Mouse (Mus musculus) layer of hippocampus, postnatal 25 days (tissue): ENCODE data around the gene Tecpr2. TPM values are rescaled to one million over a fixed set of nuclear protein-coding genes. Genes with fewer than 3 reads are reported as not detected.
"Not testable (repeated sequence)": the region's sequence is repeated elsewhere in the genome, so short reads cannot be mapped to it uniquely, and the experiment has no call there.

ENCODE experiments used
- DNase-seq, 2 experiments: peaks; one replicate each; pipeline ENCODE4 v3.0.0; 2022; ENCODE audit warnings: mixed read lengths in 2 of 2, low spot score in 1 of 2; ENCODE audit errors: extremely low spot score in 1 of 2
- total RNA-seq, 2 experiments: library from RNA; stranded (reverse); gene quantifications; 2 replicates each; pipeline ENCODE4 v1.2.3; 2021

Gene Tecpr2
- total RNA-seq = 10 to 100 TPM; 40.5 to 41.4 TPM

DNA sequence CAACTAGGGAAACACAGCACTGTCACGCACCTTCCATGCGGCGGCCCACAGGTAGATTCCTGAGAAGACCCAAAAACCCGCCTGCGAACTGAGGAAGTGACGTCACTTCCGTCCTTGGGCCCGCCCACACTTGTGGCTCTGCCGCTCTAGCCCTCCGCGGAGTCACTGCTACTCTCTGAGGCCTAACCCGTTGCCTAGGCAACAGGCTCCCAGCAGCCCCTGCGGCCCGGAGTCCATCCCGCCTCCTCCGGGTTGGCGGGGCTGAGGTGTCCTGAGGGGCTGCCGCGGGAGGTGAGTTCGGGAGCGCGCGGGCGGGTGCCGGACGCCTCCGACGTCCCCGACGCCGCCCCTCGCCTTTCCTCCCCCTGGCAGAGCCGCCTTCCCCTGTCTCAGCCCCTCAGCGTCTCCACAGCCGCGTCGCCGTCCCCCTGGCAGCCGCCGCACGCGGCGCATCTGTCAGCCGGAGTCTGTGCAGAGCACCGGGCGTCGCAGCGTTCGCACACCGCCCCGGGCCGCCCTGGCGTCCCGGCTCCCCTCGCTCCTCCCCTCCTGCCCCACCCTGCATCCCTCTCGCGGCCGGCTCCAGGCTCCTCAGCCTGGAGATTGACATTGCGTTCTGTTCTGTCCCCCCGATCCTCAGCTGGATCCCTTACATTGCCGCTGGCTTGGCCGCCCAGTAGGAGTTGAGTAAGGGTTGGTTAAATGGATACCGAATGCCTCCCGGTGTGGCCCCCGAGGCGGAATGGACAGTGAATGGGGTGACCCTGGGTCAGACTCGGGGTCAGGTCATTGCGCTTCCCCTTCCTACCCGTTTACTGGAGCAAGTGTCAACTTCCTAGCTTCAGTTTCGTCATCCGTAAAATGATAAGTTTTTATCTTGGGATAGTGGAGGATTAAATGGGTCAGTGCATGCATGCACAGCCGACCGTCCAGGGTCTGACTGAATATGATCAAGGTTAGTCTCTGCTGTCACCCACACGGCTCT, at the start of gene Tecpr2, which contains the start of gene Cinp:
Tecpr2 (plus strand) TSS at position 229 of the 985 bp plus-strand sequence.
Cinp (minus strand) TSS at position 110 of the 985 bp plus-strand sequence.
- peak; percentile 89 to 90 for DNase-seq

DNA sequence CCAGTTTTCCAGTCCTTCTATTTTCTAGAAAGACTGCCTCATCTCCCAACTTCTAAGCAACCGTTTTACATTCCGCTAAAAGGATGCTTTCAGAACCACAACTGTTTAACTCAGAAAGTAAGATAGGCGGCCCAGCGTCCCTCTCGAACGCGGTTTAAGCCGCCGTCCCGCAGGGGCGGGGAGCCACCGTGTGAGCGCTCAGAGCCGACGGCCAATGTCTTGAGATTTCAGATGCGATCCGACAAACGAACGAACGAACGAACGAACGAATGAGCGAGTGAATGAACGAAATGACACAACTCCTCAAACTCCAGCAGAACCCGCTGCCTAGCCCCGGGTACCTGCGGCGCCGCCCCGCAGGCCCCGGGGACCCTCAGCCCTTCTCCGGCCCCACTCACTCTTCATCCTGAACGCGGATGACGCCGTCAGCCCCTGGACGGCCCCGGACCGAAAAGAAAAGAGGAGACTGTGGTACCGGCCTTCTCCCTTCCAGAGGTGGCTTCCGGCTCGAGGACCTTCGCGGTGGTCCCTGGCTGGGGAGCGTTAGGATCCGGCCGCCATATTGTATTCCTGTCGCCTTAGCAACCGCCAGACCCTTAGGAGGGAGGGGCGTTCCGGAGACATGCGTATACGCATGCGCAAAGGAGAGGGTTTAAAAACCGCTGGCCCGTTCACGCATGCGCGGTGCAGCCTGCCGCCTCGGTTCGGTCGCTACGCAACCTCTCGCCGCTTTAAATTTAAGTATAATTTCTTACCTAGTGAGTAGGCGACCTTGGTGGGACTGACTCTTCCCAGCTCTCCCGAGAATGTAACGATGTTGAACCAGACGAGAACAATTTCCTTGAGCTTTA, 48.5 kb upstream of the Tecpr2 start, which contains the start of gene Mok:
Mok (minus strand) TSS at position 592 of the 851 bp plus-strand sequence.
- peak; percentile 98 for DNase-seq

DNA sequence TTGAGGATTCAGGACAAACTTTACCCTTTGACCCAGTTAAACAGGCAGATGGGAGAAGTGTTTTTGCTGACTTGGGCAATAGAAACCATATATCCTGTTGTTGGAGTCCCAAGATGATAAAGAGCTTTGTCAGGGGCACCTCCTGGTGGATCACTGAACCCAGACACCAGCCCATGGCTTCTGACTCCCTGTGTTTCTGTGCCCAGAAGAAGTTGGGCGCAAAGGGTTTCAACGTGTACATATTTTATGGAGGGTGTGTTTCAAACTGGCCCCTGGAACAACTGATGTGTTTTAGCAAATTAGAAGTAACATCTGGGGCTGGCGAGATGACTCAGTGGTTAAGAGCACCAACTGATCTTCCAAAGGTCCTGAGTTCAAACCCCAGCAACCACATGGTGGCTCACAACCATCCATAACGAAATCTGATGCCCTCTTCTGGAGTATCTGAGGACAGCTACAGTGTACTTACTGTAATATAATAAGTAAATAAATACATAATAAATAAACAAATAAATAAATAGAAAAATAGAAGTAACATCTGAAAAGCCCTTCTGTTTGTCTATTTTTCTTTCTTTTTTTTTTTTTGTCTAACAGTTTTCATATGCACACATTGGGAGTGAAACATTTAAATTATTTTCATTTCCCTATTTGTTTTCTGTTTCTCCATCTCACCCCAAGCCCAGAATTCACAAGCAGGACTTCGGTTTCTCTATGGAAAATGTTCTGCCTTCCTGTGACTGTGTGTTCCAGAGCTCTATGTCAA, 47.2 kb upstream of the Tecpr2 start:
- no peak for DNase-seq

DNA sequence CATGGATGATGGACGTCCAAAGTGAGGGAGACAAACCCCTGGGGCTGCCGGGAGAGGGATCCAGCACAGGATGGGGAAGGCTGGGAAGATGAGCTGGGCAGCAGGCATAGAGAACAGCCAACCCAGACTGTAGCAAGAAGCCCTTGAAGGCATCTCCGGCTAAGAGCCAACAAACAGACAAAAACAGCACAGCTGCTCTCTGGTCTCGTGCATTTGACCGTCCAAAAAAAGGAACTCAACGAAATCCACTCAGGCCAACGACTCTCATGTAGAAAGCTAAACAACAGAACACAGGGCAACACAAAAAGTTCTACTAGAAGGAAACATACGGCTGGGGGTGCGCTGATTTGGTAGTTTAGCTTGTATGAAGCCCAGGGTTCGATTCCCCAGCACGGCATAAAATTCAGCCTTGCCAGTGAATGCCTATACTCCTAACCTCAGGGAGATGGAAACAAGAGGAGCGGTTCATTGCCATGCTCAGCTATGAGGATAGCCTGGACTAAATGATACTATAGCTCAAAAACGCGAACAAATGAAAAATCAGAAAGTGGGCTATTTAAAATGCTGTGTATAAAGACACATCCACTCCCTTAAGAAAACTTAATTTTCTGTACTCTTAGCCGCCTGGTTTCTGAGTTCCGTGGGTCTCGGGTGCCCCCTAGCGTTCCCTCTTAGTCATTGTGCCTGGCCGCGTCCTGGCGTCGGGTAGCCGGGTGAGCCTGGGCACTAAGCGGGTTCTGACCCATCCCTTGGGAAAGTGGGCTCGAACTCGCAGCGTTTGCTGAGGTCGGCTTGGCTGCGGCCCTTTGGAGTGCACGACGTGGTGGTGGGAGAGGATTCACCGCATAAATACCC, 45.6 kb upstream of the Tecpr2 start:
- DNase-seq = peak; percentile 78 to 92

DNA sequence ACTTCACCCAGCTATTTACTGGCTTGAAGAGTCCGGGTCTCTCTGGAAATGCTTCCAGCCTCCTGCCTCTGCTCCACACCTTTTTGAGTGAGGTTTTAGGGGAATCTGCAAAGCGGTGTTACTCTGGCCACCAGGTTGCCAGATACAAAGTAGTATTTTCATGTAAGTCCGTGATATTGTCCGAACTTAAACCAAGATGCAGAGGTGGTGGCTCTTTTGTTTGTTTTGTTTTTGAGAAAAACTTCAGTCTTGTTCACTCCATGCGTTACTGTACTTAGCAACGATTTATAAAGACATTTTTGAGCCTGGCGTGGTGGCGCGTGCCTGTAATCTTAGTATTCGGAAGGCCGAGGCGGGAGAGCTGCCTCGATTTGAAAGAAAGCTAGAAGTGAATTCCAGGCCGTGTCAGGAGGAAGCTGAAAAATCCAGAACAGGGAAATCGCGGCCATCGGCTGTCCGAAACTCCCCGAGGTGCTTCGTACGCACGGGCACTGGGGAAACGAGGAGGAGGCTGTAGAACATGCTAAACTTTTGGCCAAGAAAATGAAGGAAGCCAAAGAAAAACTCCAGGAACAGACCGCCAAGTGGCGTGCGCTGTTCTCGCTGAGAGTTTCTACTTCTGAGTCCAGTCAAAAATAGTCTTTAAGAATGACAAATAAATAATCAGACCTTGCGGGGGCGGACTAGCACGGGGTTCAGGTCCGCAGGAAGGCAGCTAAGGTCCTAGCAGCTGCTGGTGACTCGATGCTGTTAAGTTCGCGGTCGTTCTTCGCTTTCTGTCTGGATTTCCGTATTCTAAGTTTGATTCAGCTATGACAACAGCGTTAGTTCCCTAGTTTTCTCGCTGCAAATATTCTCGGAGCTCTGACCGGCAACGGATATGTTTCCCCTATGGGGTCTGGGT, 44.6 kb upstream of the Tecpr2 start:
- peak in 1 of 2 experiments; percentile 22 for DNase-seq

DNA sequence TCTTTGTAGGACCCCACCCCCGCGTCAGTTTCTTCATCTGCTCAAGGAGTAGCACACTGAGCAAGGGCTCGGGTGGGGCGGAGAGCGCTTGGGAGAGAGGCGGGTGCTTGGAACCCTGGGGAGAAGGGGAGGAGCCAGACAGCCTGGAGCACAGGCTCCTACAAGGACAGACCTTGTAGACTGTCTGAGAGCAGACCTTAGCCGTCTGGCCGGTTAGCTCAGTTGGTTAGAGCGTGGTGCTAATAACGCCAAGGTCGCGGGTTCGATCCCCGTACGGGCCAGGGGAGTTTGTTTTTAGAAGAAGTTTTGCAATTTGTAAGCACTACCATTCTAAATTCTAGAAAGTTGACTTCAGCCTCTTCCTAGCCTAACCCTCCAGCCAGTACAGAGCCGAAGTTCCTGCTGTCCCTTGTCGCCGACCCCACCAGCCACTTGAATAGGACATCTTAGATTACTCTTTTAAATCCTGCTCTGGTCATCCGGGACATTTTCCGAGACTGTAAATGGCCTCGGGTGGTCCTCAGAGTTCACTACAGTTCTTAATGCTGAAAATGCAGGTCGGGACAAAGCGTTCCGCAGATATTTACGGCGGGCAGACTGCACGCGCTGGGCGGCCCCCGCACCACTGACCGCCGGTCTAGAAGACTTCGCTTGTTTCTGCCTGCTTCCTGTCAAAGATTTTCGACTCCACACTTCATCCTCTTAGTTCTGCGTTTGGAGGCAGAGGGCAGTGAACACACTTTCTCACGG, 43.8 kb upstream of the Tecpr2 start:
- DNase-seq = peak; percentile 66 to 82

DNA sequence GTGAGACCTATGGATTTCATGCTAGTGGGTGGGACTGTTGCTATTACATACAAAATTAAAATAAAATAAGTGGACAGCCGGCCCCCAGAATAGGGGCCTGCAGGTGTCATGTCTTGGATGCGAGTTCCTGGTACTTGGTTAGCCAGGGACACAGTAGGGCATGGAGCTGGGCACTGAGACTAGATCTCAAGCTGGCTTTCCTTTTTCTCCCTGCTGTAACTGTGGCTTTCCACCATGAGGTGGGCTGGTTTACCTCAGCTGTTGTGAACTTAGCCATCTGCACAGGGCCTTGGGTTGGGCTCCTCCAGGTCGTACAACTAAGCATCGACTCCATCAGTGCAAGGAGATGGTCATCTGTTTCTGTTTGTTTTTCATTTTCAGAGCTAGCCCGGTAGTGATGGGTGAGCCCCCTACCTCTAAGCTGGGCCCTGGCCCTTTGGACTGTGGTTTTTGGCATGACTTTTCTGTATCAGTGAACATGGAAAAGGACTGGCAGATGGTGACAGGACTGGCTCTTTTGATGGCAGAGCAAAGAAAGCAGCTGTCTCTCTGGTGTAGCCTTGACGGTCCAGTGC, 42.8 kb upstream of the Tecpr2 start:
- no peak for DNase-seq

DNA sequence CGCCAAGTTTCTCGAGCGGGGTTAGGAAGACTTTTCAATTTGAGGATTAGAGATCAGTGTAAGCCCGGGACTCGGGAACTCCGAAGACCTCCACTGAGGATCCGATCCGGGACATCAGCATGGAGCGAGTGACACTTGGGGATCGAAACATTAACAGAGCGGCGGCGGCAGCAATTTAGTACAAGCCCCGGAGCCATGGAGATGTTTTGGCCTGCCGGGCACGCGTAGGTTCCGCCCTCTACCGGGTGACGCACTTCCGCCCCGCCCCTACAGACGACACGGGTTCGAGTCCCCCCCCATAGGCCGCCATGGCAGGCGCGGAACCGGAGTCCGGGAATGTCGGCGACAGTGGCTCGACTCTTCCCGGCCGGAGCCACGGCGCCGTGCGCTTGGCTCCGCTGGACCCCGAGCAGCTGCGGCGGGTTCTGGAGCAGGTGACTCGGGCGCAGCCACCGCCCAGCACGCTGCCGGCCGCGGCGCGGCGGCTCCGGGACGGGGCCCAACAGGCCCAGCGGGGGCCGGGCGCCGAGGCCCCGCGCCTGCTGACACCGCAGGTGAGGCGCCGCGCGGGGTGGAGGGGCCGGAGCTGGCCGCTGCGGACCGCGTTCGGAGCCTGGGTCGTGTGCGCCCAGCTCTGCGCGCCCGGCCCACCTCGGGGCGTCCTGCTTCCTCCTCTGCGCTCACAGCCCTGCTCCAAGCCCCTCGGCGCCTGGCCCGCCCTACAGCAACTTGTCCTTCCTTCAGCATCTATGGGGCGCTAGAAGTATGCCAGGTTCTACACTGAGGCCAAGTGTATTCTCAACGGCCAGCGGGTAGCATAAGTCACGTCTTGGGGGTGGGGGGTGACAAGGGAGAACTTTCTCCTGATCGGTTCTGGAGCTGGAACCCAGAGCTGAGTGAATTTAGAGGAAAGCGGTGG, 38.8 kb upstream of the Tecpr2 start, which contains the start of gene Zfp839:
Zfp839 (plus strand) TSS at position 244 of the 919 bp plus-strand sequence.
- peak; percentile 86 to 87 for DNase-seq

DNA sequence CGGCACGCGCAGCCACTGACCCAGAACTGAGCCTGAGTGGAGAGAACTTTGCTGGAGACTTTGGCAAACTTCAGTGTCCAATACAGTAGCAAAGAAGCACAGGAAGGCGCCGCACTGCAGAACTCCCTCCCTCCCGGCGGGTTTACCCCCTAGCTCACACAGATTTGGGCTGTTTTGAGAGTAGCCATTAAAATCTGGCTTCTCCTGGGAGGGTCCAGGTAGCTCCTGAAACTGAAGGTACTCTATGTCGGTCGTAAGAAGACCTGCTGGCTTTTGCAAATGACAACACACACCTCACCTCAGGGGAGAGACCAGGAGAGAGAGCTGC, 38.2 kb upstream of the Tecpr2 start:
- no peak for DNase-seq

DNA sequence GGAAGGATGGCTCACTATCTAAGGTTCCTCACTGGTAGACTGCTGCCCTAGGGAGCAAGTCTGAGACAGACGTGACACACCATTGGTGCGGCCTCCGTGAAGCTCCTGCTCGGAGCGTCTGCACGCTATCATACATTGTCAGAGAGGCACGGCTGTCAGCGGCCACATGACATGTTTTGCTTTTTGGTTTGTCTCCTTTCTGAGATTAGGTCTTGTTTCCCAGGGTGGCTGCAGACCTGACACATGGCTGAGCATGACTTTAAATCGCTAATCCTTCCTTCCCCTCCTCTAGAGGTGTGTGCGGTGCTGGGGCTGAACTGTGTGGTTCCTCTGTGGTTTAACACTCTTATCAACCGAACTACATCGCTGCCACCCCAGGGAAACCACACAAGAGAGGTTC, 37.6 kb upstream of the Tecpr2 start:
- DNase-seq = no peak

DNA sequence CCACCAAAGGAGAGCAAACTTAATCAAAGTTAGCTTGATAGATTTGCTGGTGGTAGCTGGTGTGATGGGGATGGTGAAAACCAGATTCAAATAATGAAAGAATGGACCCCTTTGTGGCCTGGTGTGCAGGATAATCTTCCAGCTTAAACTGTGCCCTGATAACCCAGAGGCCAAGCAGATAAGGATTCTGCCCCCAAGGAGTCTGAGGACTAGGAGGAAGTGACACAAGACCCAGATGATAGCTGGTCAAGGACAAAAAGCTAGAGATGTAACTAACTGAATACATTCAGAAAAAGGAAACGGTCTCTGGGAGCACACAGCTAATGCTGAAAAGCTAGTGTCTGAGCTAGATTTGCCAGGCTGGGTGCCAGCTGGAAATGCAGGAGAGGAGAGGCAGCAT, 37.1 kb upstream of the Tecpr2 start:
- DNase-seq = no peak

DNA sequence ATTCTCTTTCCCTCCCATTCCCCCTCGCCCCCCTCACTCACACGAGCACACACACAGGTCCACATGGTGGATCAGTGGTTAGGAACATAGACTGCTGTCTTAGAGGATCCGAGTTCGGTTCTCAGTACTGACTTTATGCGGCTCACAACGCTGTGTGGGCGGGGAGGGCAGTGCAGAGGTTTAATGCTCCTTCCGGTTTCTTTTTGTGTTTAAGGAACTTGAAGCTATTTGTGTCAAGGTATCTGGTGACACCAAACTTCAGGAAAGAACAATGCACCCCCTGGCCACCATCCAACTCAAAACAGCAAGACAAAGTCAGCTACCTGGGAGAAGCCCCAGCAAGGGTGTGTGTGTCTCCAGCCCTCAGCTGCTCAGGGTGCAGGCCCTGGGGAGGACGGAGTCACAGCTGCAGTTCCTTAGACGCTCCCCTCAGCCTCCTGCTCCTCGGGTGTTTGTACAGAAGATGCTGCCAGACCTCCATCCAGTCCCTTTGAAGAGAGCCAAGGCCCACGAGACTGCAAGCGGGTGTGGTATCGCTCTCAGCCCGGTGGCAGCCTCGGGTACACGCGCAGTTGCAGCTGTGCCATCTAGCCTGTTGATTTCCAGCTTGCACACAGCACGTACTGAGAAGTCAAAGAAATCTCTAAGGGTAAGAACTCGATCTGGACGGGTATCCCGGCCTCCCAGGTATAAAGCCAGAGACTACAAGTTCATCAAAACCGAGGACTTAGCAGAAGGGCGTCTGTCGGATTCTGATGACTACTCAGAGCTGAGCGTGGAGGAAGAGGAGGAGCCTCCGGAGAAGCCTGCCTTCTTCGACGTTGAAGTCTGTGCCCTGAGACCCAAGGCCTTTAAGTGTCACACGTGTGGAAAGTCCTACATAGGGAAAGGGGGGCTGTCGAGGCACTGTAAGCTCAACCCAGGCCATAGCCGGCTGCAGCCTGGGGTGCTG, 34.0 kb upstream of the Tecpr2 start:
- no peak for DNase-seq

DNA sequence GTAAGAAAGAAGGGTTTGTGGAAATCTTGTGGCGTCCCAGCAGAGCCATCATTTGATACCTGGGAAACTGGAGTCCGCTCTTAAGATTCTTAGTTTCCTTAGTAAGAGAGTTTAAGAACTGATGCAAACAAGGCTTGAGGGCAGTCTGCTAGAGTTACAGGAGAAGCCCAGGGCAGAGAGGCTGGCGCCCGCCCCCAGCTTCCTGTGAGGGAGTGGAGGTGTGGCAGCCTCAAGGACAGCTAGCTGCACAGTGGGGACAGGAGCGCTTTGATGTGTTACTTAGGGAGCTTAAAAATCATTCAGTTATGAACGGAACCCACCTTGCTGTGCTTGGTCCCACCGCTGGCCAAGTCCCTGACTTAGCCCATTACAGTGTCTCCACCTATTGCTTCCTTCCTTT, 31.9 kb upstream of the Tecpr2 start:
- DNase-seq = no peak

DNA sequence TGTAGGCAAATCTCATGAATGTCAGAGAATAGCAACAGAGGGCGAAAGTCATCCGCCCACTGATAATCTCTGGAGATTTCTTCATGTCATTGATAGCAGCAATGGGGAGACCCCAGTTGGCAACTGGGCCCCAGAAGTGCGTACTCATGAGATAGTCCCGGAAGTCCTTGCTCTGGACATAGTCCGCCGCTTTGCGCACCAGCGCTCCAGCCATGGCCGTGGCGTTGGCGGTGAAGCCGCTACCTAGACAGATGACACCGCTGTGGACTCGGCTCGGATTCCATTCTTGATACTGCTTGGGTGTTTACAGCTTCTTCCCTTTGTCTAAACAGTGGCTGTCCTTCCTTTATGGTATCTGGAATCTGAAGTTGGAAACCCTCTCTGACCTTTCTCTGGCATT, 30.4 kb upstream of the Tecpr2 start:
- not testable (repeated sequence) for DNase-seq

DNA sequence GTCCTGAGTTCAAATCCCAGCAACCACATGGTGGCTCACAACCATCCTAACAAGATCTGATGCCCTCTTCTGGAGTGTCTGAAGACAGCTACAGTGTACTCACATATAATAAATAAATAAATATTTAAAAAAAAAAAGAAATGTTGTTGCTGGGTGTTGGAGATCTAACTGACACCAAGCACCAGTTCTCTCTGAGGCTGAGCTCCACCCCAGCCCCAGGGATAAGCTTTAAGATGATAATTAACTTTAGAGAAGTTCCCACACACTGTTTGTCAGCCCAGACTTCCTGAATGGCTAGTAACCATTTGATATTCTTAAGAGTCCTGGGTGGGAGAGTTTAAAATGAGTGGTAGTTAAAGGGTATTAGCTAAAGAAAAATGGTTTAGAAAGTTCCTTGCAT, 28.8 kb upstream of the Tecpr2 start:
- DNase-seq = no peak
